Mouse (Mus musculus): Measurements from ENCODE around the gene Tmem158.

DNA sequence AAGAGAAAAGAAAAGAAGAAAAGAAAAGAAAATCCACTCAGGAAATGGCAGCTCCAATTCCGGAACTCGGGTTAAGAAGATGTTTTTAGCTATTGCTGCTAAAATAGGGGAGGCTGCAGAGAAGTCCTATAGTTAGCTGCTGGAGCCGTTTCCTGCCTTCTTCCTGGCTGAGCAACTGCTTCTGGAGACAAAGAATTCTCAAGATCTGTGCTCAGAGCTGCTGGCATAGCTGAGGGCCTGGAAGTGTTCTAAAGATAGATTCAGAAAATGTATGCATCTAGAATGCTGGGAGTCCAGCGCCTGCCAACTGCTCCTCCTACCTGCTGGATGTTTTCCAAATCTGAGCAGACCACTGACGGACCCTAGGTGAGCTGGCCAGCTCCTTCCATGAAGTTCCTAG lies 40.7 kb downstream of the Tmem158 start:
- no peak for TF ChIP-seq CTCF (IDR thresholded peaks at IDR 0.05; ENCODE audit: borderline replicate concordance, insufficient read depth, low read length)
- TF ChIP-seq POLR2A (IDR thresholded peaks at IDR 0.05; ENCODE audit: low read depth, low read length), result no peak
